In the genomic region with DNA sequence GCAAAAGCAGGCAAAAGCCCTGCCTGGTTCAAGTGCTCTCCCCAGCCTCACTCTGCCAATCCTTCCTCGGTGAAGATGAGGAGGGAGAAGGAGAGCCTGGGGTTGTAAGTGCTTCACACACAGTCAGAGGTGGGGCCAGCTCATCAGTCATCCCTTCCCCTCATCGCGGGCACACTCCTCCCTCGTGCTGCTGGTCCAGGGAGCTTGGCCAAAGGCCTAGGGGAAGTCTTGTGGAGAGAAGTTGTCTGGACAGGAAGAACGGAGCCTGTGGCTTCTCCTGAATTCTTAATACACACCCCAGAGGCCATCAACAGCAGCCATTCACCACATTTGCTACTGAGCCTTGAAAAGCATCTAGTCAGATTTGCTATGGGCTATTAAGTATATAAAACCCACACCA, we compare ENCODE assay signal across 17 mouse cellular contexts.
"Had no signal": no experiment of that assay in that cellular context is flagged by ENCODE, and none has a peak within 500 bp of the region (broad histone marks: within the 10 kb centered on the region; RNA-seq: fewer than 3 reads in every experiment).

No protein-coding gene starts in this region.

- DNase-seq: lung, adult 2 months; lung, postnatal 14 days; lung, postnatal 36 days; midbrain, embryonic 14.5 days; right cerebral cortex, postnatal 14 days; thymus, adult 2 months; thymus, postnatal 25 days; thymus, postnatal 4 days had no signal

- H3K27me3 ChIP-seq: lung, embryonic 15.5 days; midbrain, embryonic 12.5 days; neural tube, embryonic 12.5 days; stomach, embryonic 15.5 days had no signal

- ATAC-seq: lung, postnatal 0 days; midbrain, embryonic 16.5 days had no signal

- H3K36me3 ChIP-seq: lung, embryonic 15.5 days; neural tube, embryonic 12.5 days had no signal

- H3K4me1 ChIP-seq: lung, embryonic 15.5 days; midbrain, embryonic 10.5 days; midbrain, embryonic 12.5 days; neural tube, embryonic 12.5 days; stomach, embryonic 15.5 days had no signal

- H3K4me2 ChIP-seq: lung, embryonic 15.5 days; midbrain, embryonic 12.5 days; neural tube, embryonic 12.5 days; stomach, embryonic 15.5 days had no signal

- H3K9me3 ChIP-seq: lung, embryonic 15.5 days; midbrain, embryonic 10.5 days; midbrain, embryonic 12.5 days; neural tube, embryonic 12.5 days; stomach, embryonic 15.5 days had no signal

- H3K4me3 ChIP-seq: lung, embryonic 15.5 days; midbrain, embryonic 10.5 days; midbrain, embryonic 12.5 days; neural tube, embryonic 12.5 days; stomach, embryonic 15.5 days had no signal

- H3K27ac ChIP-seq: lung, embryonic 15.5 days; macrophage; midbrain, embryonic 10.5 days; midbrain, embryonic 12.5 days; neural tube, embryonic 12.5 days; stomach, embryonic 15.5 days; stomach, postnatal 0 days had no signal

- H3K9ac ChIP-seq: lung, embryonic 15.5 days; midbrain, embryonic 12.5 days; neural tube, embryonic 12.5 days; stomach, embryonic 15.5 days had no signal
